Mouse (Mus musculus): ENCODE measurements around the gene Flot2. TPM values are rescaled to one million over a fixed set of nuclear protein-coding genes. Genes with fewer than 3 reads are reported as not detected.

The Flot2 gene
- polyA plus RNA-seq, 1 experiment, result 170 TPM

DNA sequence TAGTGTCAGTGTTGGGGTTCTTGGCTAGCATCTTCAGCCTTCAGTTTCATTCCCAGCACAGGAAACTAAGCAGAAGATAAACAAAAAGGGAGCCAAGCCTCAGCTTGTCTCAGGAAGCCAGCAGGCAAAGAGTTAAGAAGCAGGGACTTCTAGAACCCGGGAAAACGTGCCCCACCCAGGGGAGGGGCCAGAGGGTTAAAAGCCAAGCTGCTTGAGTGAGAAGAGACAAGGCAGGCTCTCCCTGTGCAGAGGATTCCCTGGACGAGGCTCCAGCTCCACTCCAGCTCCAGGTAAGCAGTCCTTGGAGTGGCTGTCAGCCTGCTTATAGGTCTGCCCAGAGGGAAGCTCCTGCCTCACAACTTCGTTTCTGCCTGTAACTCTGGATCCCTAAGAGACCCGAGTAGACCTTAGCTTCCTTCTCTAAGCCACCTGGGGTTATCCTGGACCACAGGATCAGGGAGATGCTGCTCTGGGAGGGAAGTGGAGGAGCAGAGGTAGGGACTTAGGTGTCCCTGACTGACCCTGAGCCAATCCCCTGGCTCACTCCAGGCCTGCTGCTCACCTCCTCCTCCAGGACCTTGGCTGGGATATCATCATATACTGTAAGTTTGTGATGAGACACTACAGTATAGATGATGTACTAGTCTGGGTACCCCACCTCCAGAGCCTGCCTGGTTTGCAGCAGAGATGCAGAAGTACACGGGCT, 34.8 kb downstream of the Flot2 start:
- TF ChIP-seq POLR2A (IDR thresholded peaks at IDR 0.05; ENCODE audit: extremely low read depth, insufficient read depth, low read length), result no peak
- Histone ChIP-seq H3K27ac (ENCODE audit: insufficient read depth, low read length) (no peak overlapping the region), H3K4me3 (ENCODE audit: insufficient read depth, low read length) (no peak overlapping the region), H3K4me1 (ENCODE audit: control insufficient read depth, insufficient read depth, low read length) (no peaks in the 10 kb centered on the region)

DNA sequence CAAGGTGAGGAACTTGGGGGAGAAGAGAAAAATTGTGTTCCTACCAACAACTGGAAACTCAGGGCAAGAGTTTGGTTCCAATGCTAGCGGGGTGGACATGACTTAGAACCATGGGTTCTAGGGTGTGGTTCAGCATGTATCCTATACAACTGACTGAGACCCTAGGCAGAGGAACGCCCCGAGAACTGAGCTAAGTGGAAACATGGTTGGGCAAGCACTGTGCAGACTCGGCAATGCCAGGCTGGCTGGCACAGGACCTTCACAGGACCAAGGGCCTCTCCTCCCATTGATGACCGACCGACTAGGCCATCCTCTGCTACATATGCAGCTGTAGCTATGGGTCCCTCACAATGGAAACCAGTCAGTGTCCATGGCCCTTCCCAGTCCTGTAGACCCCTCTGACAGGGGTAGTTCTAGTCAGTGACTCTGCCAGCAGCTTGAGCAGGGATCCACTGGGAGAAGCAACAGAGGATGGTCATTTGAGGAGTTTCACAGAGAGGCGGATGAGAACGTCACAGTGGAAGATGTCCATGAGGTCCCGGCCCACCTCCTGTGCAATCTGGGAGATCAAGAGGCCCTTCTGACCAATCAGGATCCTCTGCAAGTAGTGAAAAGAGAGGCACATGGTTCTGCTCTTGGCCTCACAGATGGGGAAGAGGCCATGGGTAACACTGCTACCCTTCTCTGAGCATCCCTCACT, 36.0 kb downstream of the Flot2 start:
- no peak for TF ChIP-seq CTCF (IDR thresholded peaks at IDR 0.05; ENCODE audit: extremely low read depth, insufficient read depth, low read length)
- TF ChIP-seq POLR2A (IDR thresholded peaks at IDR 0.05; ENCODE audit: extremely low read depth, insufficient read depth, low read length), result no peak
- no peak overlapping the region for H3K4me3 ChIP-seq (ENCODE audit: insufficient read depth, low read length)

DNA sequence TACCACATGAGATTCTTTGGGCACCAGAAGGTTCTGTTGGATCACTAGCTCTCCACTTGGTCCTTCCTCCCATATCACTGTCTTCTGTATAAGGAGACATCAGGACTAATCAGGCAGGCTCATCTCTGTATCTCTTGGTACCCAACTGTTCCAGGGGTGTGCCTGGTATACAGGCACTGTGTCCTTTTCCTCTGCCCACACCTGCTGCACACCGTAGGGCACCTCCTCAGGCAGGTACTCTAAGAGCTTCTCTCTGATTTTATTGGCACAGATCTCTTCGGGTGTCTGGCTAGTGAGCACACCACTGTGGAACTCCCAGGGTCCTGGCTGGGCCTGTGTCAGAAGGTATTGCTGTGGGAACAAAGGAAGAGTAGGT, 36.5 kb downstream of the Flot2 start:
- no peak overlapping the region for H3K27ac ChIP-seq (ENCODE audit: insufficient read depth, low read length)
- TF ChIP-seq CTCF (IDR thresholded peaks at IDR 0.05; ENCODE audit: extremely low read depth, insufficient read depth, low read length) (no peak), POLR2A (IDR thresholded peaks at IDR 0.05; ENCODE audit: extremely low read depth, insufficient read depth, low read length) (no peak)
- no peaks in the 10 kb centered on the region for H3K4me1 ChIP-seq (ENCODE audit: control insufficient read depth, insufficient read depth, low read length)
- H3K4me3 ChIP-seq (ENCODE audit: insufficient read depth, low read length), result no peak overlapping the region

More for the DNA sequence above, 36.0 kb downstream of the Flot2 start:
- Histone ChIP-seq H3K4me1 (ENCODE audit: control insufficient read depth, insufficient read depth, low read length) (no peaks in the 10 kb centered on the region), H3K27ac (ENCODE audit: insufficient read depth, low read length) (no peak overlapping the region)

DNA sequence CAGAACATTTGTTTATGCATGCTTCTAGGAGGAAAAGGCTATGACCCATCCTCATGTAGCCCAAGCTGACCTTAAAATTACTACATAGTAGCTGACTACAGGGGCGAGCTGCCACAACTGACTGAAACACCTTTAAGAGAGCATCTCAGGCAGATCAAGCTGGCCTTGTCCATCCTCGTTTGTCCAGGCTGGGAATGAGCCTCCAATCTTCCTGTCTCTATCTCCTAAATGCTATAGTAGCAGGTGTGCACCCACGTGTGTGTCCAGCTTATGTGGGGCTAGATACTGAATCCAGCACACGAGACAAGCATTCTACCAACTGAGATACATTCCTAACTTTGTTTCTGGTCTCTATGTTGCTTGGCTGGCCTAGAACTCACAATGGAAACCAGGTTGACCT, 36.9 kb downstream of the Flot2 start:
- no peak overlapping the region for H3K4me3 ChIP-seq (ENCODE audit: insufficient read depth, low read length)
- H3K27ac ChIP-seq (ENCODE audit: insufficient read depth, low read length), result no peak overlapping the region
- TF ChIP-seq POLR2A (IDR thresholded peaks at IDR 0.05; ENCODE audit: extremely low read depth, insufficient read depth, low read length), result no peak
- no peak for TF ChIP-seq CTCF (IDR thresholded peaks at IDR 0.05; ENCODE audit: extremely low read depth, insufficient read depth, low read length)
- H3K4me1 ChIP-seq (ENCODE audit: control insufficient read depth, insufficient read depth, low read length), result no peaks in the 10 kb centered on the region

DNA sequence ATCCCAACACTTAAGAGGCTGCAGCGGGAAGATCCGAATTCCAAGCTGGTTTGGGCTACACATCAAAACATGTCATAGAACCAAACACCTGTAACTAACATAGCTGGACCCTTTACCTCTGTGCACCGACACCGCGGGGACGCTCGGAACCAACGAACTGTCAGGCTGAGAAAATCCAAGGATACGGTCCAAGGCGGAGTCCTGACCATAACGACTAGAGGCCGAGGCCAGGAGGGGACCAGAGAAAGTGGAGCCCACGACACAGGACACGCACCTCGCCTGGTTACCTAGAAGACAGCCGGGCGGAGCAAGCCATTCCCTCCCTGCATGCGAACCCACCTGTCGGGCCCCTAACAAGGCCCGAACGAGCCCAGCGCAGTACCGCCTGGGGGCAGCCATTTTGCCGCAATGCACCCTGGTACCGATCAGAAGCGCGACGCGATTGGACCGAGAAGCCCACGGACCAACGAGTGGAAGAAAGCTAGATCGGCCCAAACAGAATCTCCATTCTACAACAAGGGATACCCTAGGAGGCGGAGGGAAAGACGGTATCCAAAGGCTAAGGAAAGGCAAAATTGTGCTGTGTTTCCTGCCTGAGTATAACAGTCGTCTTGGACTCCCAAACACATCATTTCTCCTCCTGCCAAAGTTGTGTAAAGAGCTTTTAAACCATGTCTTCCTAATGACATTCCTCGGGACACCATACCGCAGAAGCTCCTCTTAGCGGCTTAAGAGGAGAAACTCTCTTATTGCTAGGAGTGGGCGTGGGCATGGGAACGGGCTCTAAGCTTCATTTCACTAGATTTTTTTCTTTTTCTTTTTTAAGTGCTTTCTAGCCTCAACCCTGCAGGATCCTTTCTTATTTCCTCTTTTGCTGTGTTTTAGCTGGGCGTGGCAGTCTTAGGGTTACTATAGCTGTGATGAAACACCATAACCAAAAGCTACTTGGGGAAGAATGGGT, 42.5 kb downstream of the Flot2 start, which contains the start of gene Eral1:
Gene Eral1 (minus strand): TSS at position 423 of the 961 bp plus-strand sequence.
- H3K4me3 ChIP-seq (ENCODE audit: insufficient read depth, low read length), result peak within 1 kb of the TSS; percentile 77
- H3K27ac ChIP-seq (ENCODE audit: insufficient read depth, low read length), result 0 out of 2 replicates have a peak within 1 kb of the TSS, but pooled peaks have one; percentile 14
- H3K4me1 ChIP-seq (ENCODE audit: control insufficient read depth, insufficient read depth, low read length), result no peaks in the 10 kb centered on the region
- no peak for TF ChIP-seq CTCF (IDR thresholded peaks at IDR 0.05; ENCODE audit: extremely low read depth, insufficient read depth, low read length)
- TF ChIP-seq POLR2A (IDR thresholded peaks at IDR 0.05; ENCODE audit: extremely low read depth, insufficient read depth, low read length), result peak; percentile 77; the same call in 1 of the 2 replicates

DNA sequence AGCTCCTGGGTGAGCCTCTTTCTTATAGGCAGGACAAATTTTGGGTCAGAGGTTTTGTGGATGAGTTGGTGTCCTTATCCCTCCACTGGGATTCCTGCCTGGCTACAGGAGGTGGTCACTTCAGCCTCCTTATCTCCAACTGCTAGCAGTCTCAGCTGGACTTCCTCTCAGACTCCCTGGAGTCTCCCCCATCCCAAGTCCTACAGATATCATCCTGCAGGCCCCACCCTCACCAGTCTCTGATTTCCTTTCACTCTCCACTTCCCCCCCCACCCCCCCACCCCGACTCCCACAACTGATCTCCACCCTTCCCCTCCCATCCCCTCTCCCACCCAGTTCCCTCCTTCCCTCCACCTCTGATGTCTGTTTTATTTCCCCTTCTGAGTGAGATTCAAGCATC, 45.9 kb downstream of the Flot2 start:
- Histone ChIP-seq H3K27ac (ENCODE audit: insufficient read depth, low read length) (no peak overlapping the region), H3K4me3 (ENCODE audit: insufficient read depth, low read length) (no peak overlapping the region), H3K4me1 (ENCODE audit: control insufficient read depth, insufficient read depth, low read length) (no peaks in the 10 kb centered on the region)
- TF ChIP-seq POLR2A (IDR thresholded peaks at IDR 0.05; ENCODE audit: extremely low read depth, insufficient read depth, low read length), result no peak
- TF ChIP-seq CTCF (IDR thresholded peaks at IDR 0.05; ENCODE audit: extremely low read depth, insufficient read depth, low read length), result no peak

DNA sequence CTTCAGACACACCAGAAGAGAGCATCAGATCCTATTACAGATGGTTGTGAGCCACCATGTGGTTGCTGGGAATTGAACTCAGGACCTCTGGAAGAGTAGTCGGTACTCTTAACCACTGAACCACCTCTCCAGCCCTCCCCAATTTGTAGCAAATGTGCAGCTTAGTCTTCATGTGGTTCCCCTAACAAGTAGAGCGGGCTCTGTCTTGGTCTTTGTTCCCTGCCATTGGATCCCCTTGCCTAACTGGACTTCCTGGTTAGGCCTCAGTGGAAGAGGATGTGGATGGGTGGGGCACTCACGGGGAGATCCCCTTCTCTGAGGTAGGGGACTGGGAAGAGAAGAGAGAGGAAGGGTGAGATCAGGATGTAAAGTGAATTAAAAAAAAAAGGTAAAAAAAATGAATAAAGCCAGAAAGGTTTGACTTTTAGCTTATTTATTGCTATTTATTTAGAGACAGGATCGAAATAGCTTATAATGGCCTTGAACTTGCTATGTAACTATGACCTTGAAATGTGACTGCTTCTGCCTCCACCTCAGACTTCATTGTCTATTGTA, 49.3 kb downstream of the Flot2 start:
- H3K4me3 ChIP-seq (ENCODE audit: insufficient read depth, low read length), result no peak overlapping the region
- H3K27ac ChIP-seq (ENCODE audit: insufficient read depth, low read length), result no peak overlapping the region
- TF ChIP-seq POLR2A (IDR thresholded peaks at IDR 0.05; ENCODE audit: extremely low read depth, insufficient read depth, low read length) (no peak), CTCF (IDR thresholded peaks at IDR 0.05; ENCODE audit: extremely low read depth, insufficient read depth, low read length) (no peak)
- no peaks in the 10 kb centered on the region for H3K4me1 ChIP-seq (ENCODE audit: control insufficient read depth, insufficient read depth, low read length)

DNA sequence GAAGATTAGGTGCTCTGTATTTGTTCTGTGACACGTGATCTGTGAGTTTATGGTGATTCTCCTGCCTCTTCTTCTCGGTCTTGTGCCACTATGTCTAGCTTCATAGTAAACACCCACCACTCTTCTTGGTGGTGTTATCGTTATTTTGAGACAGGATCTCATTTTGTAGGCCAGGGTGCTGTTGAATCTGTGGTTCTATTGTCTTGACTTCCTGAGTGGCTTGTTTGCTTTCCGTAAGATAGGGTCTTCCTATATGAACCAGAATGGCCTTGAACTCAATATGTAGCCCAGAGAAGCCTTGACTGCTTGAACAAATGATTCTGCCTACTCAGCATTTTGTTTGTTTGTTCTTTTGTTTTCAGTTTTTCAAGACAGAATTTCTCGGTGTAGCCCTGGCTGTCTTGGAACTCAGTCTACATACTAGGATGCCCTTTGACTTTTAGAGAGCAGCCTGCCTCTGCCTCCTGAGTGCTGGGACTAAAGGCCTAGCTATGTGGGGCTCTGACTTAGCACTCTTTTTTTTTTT, 50.1 kb downstream of the Flot2 start:
- TF ChIP-seq CTCF (IDR thresholded peaks at IDR 0.05; ENCODE audit: extremely low read depth, insufficient read depth, low read length) (no peak), POLR2A (IDR thresholded peaks at IDR 0.05; ENCODE audit: extremely low read depth, insufficient read depth, low read length) (no peak)
- H3K4me3 ChIP-seq (ENCODE audit: insufficient read depth, low read length), result no peak overlapping the region
- no peak overlapping the region for H3K27ac ChIP-seq (ENCODE audit: insufficient read depth, low read length)
- H3K4me1 ChIP-seq (ENCODE audit: control insufficient read depth, insufficient read depth, low read length), result no peaks in the 10 kb centered on the region

DNA sequence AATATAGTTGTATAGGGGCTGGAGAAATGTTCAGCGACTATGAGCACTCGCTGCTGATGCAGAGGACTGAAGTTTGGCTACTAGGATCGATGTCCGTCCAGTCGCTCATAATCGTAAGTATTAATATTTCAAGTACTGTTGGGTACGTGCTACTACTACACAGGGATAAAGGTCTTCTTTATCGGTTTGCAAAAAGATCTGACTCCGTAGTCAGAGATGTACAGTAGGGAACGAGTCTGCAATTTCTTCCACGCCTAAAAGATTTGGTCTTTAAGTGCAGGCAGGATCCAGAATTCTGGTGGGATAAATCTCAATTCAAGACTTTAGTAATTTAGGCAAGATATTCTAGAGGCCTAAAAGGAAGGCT, 56.4 kb downstream of the Flot2 start:
- Histone ChIP-seq H3K4me1 (ENCODE audit: control insufficient read depth, insufficient read depth, low read length) (peaks cover 6% of the 10 kb centered on the region; the same call in 1 of the 2 replicates), H3K4me3 (ENCODE audit: insufficient read depth, low read length) (peak overlapping the region; percentile 89), H3K27ac (ENCODE audit: insufficient read depth, low read length) (0 out of 2 replicates have a peak overlapping the region, but pooled peaks have one; percentile 3)
- no peak for TF ChIP-seq POLR2A (IDR thresholded peaks at IDR 0.05; ENCODE audit: extremely low read depth, insufficient read depth, low read length)
- no peak for TF ChIP-seq CTCF (IDR thresholded peaks at IDR 0.05; ENCODE audit: extremely low read depth, insufficient read depth, low read length)
